Mouse (Mus musculus) hindbrain, embryonic 13.5 days (tissue): ENCODE results near the gene Ylpm1. TPM values are rescaled to one million over a fixed set of nuclear protein-coding genes. Genes with fewer than 3 reads are reported as not detected.
A peak's percentile ranks its signal among the peaks of the same experiment; 100 is the strongest.

ENCODE experiments used
- ATAC-seq: fragments of 200-750 bp; cut with Nextera tagmentation; 2 replicates; pipeline ENCODE4 v1.8.0; 2017; ENCODE audit warnings: moderate TSS enrichment; ENCODE audit not compliant: low FRiP score
- H3K27ac ChIP-seq: fragments of 300-500 bp; sonication (generic); 2 replicates; pipeline ENCODE4 v1.5.1; 2015; ENCODE audit warnings: inconsistent platforms, mild to moderate bottlenecking, moderate library complexity
- H3K27me3 ChIP-seq: fragments of 300-500 bp; sonication (generic); 2 replicates; pipeline ENCODE4 v1.6.1; 2015; ENCODE audit warnings: mild to moderate bottlenecking, inconsistent platforms
- H3K36me3 ChIP-seq: fragments of 300-500 bp; sonication (generic); 2 replicates; pipeline ENCODE4 v1.6.1; 2015; ENCODE audit warnings: mild to moderate bottlenecking, inconsistent platforms
- H3K4me1 ChIP-seq: fragments of 300-500 bp; sonication (generic); replicated peaks from 2 replicates; pipeline ENCODE4 v1.6.1; 2015; ENCODE audit warnings: inconsistent platforms
- H3K4me2 ChIP-seq: fragments of 300-500 bp; sonication (generic); 2 replicates; pipeline ENCODE4 v1.6.1; 2015; ENCODE audit warnings: inconsistent platforms, mild to moderate bottlenecking, moderate library complexity
- H3K4me3 ChIP-seq: fragments of 300-500 bp; sonication (generic); 2 replicates; pipeline ENCODE4 v1.5.1; 2015; ENCODE audit warnings: mild to moderate bottlenecking, inconsistent platforms
- H3K9ac ChIP-seq: fragments of 300-500 bp; sonication (generic); 2 replicates; pipeline ENCODE4 v1.6.1; 2015; ENCODE audit warnings: mild to moderate bottlenecking, inconsistent platforms
- H3K9me3 ChIP-seq: fragments of 300-500 bp; sonication (generic); 2 replicates; pipeline ENCODE4 v1.6.1; 2016; ENCODE audit warnings: inconsistent platforms
- WGBS: fragments of 180-500 bp; shearing (Covaris S2); methylation state at CpG from one replicate; pipeline ENCODE4 v1.1.7; 2015; 5-methylcytosine and 5-hydroxymethylcytosine counted together
- polyA plus RNA-seq: library from polyadenylated mRNA; unstranded; fragments of >200 nt; fragmentation: Nextera tagmentation; extraction: Ambion mirVana; gene quantifications from 2 replicates; pipeline ENCODE4 v1.2.1, GENCODE M21; 2015

Gene Ylpm1
- polyA plus RNA-seq, 1 experiment from 2014 or later: 35.5 TPM

- Histone ChIP-seq H3K9me3 (peaks cover 8% of the 10 kb centered on the region; the same call in 1 of the 2 replicates), H3K36me3 (peaks cover 40% of the 10 kb centered on the region)
- ATAC-seq: no peak
Observed at GRCm38 (mm10) chr12:85032710-85033109, 36.6 kb downstream of the Ylpm1 start.

GRCm38 (mm10) chr12:85051218-85051617 is 55.1 kb downstream of the Ylpm1 start:
- H3K4me2 ChIP-seq: no peak overlapping the region
- 29% methylated on average over 6 of the region's 6 CpGs for WGBS
- H3K27me3 ChIP-seq: no peaks in the 10 kb centered on the region
- no peak overlapping the region for H3K9ac ChIP-seq
- no peak overlapping the region for H3K4me3 ChIP-seq
- no peaks in the 10 kb centered on the region for H3K9me3 ChIP-seq
- H3K27ac ChIP-seq: no peak overlapping the region
- H3K36me3 ChIP-seq: peaks cover 51% of the 10 kb centered on the region
- ATAC-seq: no peak
- no peaks in the 10 kb centered on the region for H3K4me1 ChIP-seq

More at GRCm38 (mm10) chr12:85032710-85033109, 36.6 kb downstream of the Ylpm1 start:
- Histone ChIP-seq H3K4me1 (no peaks in the 10 kb centered on the region), H3K9ac (no peak overlapping the region), H3K4me3 (no peak overlapping the region), H3K27ac (no peak overlapping the region), H3K27me3 (no peaks in the 10 kb centered on the region), H3K4me2 (no peak overlapping the region)
- WGBS: 97% methylated on average over 2 of the region's 2 CpGs

- no peak for ATAC-seq
- no peaks in the 10 kb centered on the region for H3K27me3 ChIP-seq
- H3K4me2 ChIP-seq: no peak overlapping the region
- H3K4me1 ChIP-seq: no peaks in the 10 kb centered on the region
- no peak overlapping the region for H3K4me3 ChIP-seq
- H3K9ac ChIP-seq: no peak overlapping the region
- no peak overlapping the region for H3K27ac ChIP-seq
- H3K36me3 ChIP-seq: peaks cover 58% of the 10 kb centered on the region
- H3K9me3 ChIP-seq: no peaks in the 10 kb centered on the region
Observed at GRCm38 (mm10) chr12:85071043-85071442, 74.9 kb downstream of the Ylpm1 start.

GRCm38 (mm10) chr12:85077100-85077499 is 81.0 kb downstream of the Ylpm1 start:
- H3K36me3 ChIP-seq: peaks cover 26% of the 10 kb centered on the region
- H3K9me3 ChIP-seq: no peaks in the 10 kb centered on the region
- H3K4me2 ChIP-seq: no peak overlapping the region
- H3K4me3 ChIP-seq: no peak overlapping the region
- H3K9ac ChIP-seq: no peak overlapping the region
- H3K27me3 ChIP-seq: no peaks in the 10 kb centered on the region
- ATAC-seq: no peak
- no peaks in the 10 kb centered on the region for H3K4me1 ChIP-seq
- no peak overlapping the region for H3K27ac ChIP-seq
- WGBS: 89% methylated on average over 3 of the region's 3 CpGs

- Histone ChIP-seq H3K9ac (no peak overlapping the region), H3K4me1 (no peaks in the 10 kb centered on the region), H3K9me3 (no peaks in the 10 kb centered on the region), H3K27me3 (no peaks in the 10 kb centered on the region), H3K36me3 (peaks cover 26% of the 10 kb centered on the region), H3K4me2 (no peak overlapping the region), H3K4me3 (no peak overlapping the region), H3K27ac (no peak overlapping the region)
- WGBS: 83% methylated on average over 2 of the region's 2 CpGs
- no peak for ATAC-seq
Observed at GRCm38 (mm10) chr12:85084257-85084656, 88.1 kb downstream of the Ylpm1 start.

- no peaks in the 10 kb centered on the region for H3K4me1 ChIP-seq
- H3K27ac ChIP-seq: no peak overlapping the region
- no peak overlapping the region for H3K4me2 ChIP-seq
- no peak overlapping the region for H3K4me3 ChIP-seq
- no peak overlapping the region for H3K9ac ChIP-seq
- no peaks in the 10 kb centered on the region for H3K9me3 ChIP-seq
- no peaks in the 10 kb centered on the region for H3K27me3 ChIP-seq
- peaks cover 32% of the 10 kb centered on the region for H3K36me3 ChIP-seq
- ATAC-seq: no peak
- 89% methylated on average over 4 of the region's 4 CpGs for WGBS
Observed at GRCm38 (mm10) chr12:85084941-85085340, 88.8 kb downstream of the Ylpm1 start.

GRCm38 (mm10) chr12:85087845-85088244 is 91.7 kb downstream of the Ylpm1 start:
- H3K9me3 ChIP-seq: no peaks in the 10 kb centered on the region
- no peak for ATAC-seq

GRCm38 (mm10) chr12:85091190-85091589 is 95.1 kb downstream of the Ylpm1 start:
- Histone ChIP-seq H3K9ac (no peak overlapping the region), H3K27me3 (no peaks in the 10 kb centered on the region), H3K27ac (no peak overlapping the region), H3K36me3 (peaks cover 35% of the 10 kb centered on the region), H3K4me1 (peaks cover 12% of the 10 kb centered on the region), H3K4me2 (no peak overlapping the region), H3K9me3 (no peaks in the 10 kb centered on the region), H3K4me3 (no peak overlapping the region)
- WGBS: 94% methylated on average over 3 of the region's 3 CpGs
- no peak for ATAC-seq

More at GRCm38 (mm10) chr12:85087845-85088244, 91.7 kb downstream of the Ylpm1 start:
- H3K27me3 ChIP-seq: no peaks in the 10 kb centered on the region
- H3K4me3 ChIP-seq: no peak overlapping the region
- no peak overlapping the region for H3K27ac ChIP-seq
- H3K9ac ChIP-seq: no peak overlapping the region
- H3K4me2 ChIP-seq: no peak overlapping the region
- WGBS: 94% methylated on average over 12 of the region's 12 CpGs
- H3K36me3 ChIP-seq: peaks cover 35% of the 10 kb centered on the region
- no peaks in the 10 kb centered on the region for H3K4me1 ChIP-seq

GRCm38 (mm10) chr12:85092214-85092613 is 96.1 kb downstream of the Ylpm1 start:
- Histone ChIP-seq H3K9ac (no peak overlapping the region), H3K4me2 (no peak overlapping the region), H3K36me3 (peaks cover 30% of the 10 kb centered on the region), H3K4me1 (peaks cover 12% of the 10 kb centered on the region), H3K9me3 (no peaks in the 10 kb centered on the region), H3K4me3 (no peak overlapping the region), H3K27me3 (no peaks in the 10 kb centered on the region), H3K27ac (no peak overlapping the region)
- 10% methylated on average over 3 of the region's 3 CpGs for WGBS
- no peak for ATAC-seq

GRCm38 (mm10) chr12:85094010-85094409 is 97.9 kb downstream of the Ylpm1 start:
- H3K4me1 ChIP-seq: peaks cover 12% of the 10 kb centered on the region
- H3K36me3 ChIP-seq: peaks cover 12% of the 10 kb centered on the region
- H3K9ac ChIP-seq: no peak overlapping the region
- H3K27me3 ChIP-seq: no peaks in the 10 kb centered on the region
- no peak for ATAC-seq
- H3K9me3 ChIP-seq: no peaks in the 10 kb centered on the region
- no peak overlapping the region for H3K4me3 ChIP-seq
- peak overlapping the region; percentile 48; the same call in 1 of the 2 replicates for H3K27ac ChIP-seq
- 37% methylated on average over 14 of the region's 14 CpGs for WGBS
- H3K4me2 ChIP-seq: no peak overlapping the region

GRCm38 (mm10) chr12:85094706-85095105 is 98.6 kb downstream of the Ylpm1 start:
- H3K4me1 ChIP-seq: peaks cover 12% of the 10 kb centered on the region
- H3K36me3 ChIP-seq: peaks cover 5% of the 10 kb centered on the region; the same call in 1 of the 2 replicates
- H3K9ac ChIP-seq: no peak overlapping the region
- WGBS: 72% methylated on average over 10 of the region's 10 CpGs
- H3K9me3 ChIP-seq: no peaks in the 10 kb centered on the region
- H3K27me3 ChIP-seq: no peaks in the 10 kb centered on the region
- H3K4me2 ChIP-seq: no peak overlapping the region
- H3K4me3 ChIP-seq: no peak overlapping the region
- ATAC-seq: no peak; the same call in 1 of the 2 replicates
- H3K27ac ChIP-seq: peak overlapping the region; percentile 48; the same call in 1 of the 2 replicates

- H3K9me3 ChIP-seq: no peaks in the 10 kb centered on the region
- H3K4me3 ChIP-seq: no peak overlapping the region
- H3K9ac ChIP-seq: no peak overlapping the region
- peaks cover 12% of the 10 kb centered on the region for H3K4me1 ChIP-seq
- 86% methylated on average over 11 of the region's 11 CpGs for WGBS
- no peak overlapping the region for H3K27ac ChIP-seq
- H3K36me3 ChIP-seq: 0 out of 2 replicates have a peak, but pooled peaks cover 3% of the 10 kb centered on the region
- no peak overlapping the region for H3K4me2 ChIP-seq
- no peaks in the 10 kb centered on the region for H3K27me3 ChIP-seq
- no peak for ATAC-seq
Observed at GRCm38 (mm10) chr12:85095146-85095545, 99.0 kb downstream of the Ylpm1 start.

- no peak overlapping the region for H3K4me2 ChIP-seq
- no peak overlapping the region for H3K27ac ChIP-seq
- H3K4me3 ChIP-seq: no peak overlapping the region
- WGBS: 89% methylated on average over 7 of the region's 7 CpGs
- H3K9ac ChIP-seq: no peak overlapping the region
- no peak for ATAC-seq
- no peaks in the 10 kb centered on the region for H3K9me3 ChIP-seq
- peaks cover 16% of the 10 kb centered on the region for H3K4me1 ChIP-seq
- H3K36me3 ChIP-seq: no peaks in the 10 kb centered on the region
- H3K27me3 ChIP-seq: no peaks in the 10 kb centered on the region
Observed at GRCm38 (mm10) chr12:85095859-85096258, 99.7 kb downstream of the Ylpm1 start.
